Mouse (Mus musculus) forebrain, embryonic 16.5 days (tissue): ENCODE results near the gene Nampt. TPM values are rescaled to one million over a fixed set of nuclear protein-coding genes. Genes with fewer than 3 reads are reported as not detected.
"Not testable (repeated sequence)": the region's sequence is repeated elsewhere in the genome, so short reads cannot be mapped to it uniquely, and the experiment has no call there.

ENCODE experiments used
- ATAC-seq: fragments of 200-750 bp; cut with Nextera tagmentation; 2 replicates; pipeline ENCODE4 v1.8.0; 2017; ENCODE audit warnings: mild to moderate bottlenecking, moderate library complexity
- H3K27ac ChIP-seq: fragments of 300-500 bp; sonication (generic); 2 replicates; pipeline ENCODE4 v1.5.1; 2014; ENCODE audit warnings: low read length, control low read depth
- H3K27me3 ChIP-seq: fragments of 300-500 bp; sonication (generic); replicated peaks from 2 replicates; pipeline ENCODE4 v1.6.1; 2014; ENCODE audit warnings: low read length; ENCODE audit not compliant: control insufficient read depth, insufficient read depth
- H3K36me3 ChIP-seq: fragments of 300-500 bp; sonication (generic); 2 replicates; pipeline ENCODE4 v1.6.1; 2014; ENCODE audit not compliant: control insufficient read depth, insufficient read depth
- H3K4me1 ChIP-seq: fragments of 300-500 bp; sonication (generic); replicated peaks from 2 replicates; pipeline ENCODE4 v1.6.1; 2014; ENCODE audit warnings: low read length; ENCODE audit not compliant: control insufficient read depth, insufficient read depth
- H3K4me2 ChIP-seq: fragments of 300-500 bp; sonication (generic); 2 replicates; pipeline ENCODE4 v1.6.1; 2014; ENCODE audit warnings: mild to moderate bottlenecking, low read length, control low read depth
- H3K4me3 ChIP-seq: fragments of 300-500 bp; sonication (generic); replicated peaks from 2 replicates; pipeline ENCODE4 v1.5.1; 2014; ENCODE audit warnings: mild to moderate bottlenecking, low read length, control low read depth
- H3K9ac ChIP-seq: fragments of 300-500 bp; sonication (generic); replicated peaks from 2 replicates; pipeline ENCODE4 v1.6.1; 2014; ENCODE audit warnings: low read depth, low read length, control low read depth
- H3K9me3 ChIP-seq: fragments of 300-500 bp; sonication (generic); 2 replicates; pipeline ENCODE4 v1.6.1; 2016; ENCODE audit warnings: low read length; ENCODE audit not compliant: control insufficient read depth
- WGBS: fragments of 180-500 bp; shearing (Covaris S2); extraction: QIAGEN DNeasy Blood & Tissue Kit; methylation state at CpG from one replicate; pipeline ENCODE4 v1.1.7; 2014; 5-methylcytosine and 5-hydroxymethylcytosine counted together
- polyA plus RNA-seq: library from polyadenylated mRNA; unstranded; fragments of >200 nt; fragmentation: Nextera tagmentation; extraction: Ambion mirVana; gene quantifications from 2 replicates; pipeline ENCODE4 v1.2.1, GENCODE M21; 2015

Gene Nampt
- polyA plus RNA-seq, 1 experiment from 2014 or later, result 39.4 TPM

- no peak overlapping the region for H3K27ac ChIP-seq
- H3K9me3 ChIP-seq, result no peaks in the 10 kb centered on the region
- no peak overlapping the region for H3K4me3 ChIP-seq
- H3K36me3 ChIP-seq, result no peaks in the 10 kb centered on the region
- no peak for ATAC-seq
- H3K27me3 ChIP-seq, result no peaks in the 10 kb centered on the region
- H3K4me2 ChIP-seq, result no peak overlapping the region
- H3K9ac ChIP-seq, result no peak overlapping the region
- WGBS, result 86% methylated on average over 5 of the region's 5 CpGs
- no peaks in the 10 kb centered on the region for H3K4me1 ChIP-seq
Measured at GRCm38 (mm10) chr12:32889846-32890245, 70.5 kb downstream of the Nampt start.

DNA sequence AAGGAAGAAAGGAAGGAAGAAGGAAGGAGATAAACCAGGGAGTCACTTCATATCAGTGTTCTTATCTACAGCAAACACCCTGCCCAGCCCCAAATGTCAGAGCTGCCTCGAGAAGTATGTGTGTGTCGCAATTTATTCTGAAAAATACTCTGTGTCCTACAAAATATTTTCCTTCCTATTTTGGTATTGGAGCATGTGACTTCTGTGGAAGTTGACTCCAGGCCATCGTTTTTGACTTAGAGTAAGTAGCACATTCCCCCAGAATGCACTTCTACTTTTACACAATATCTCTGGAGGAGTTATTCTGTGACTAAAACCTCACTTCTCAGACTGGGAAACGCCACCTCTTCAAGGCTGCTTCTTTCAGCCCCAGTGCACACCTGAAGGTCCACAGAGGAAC, 71.1 kb downstream of the Nampt start:
- no peak overlapping the region for H3K9ac ChIP-seq
- H3K4me3 ChIP-seq, result no peak overlapping the region
- no peak for ATAC-seq
- H3K27ac ChIP-seq, result no peak overlapping the region
- no peaks in the 10 kb centered on the region for H3K9me3 ChIP-seq
- H3K4me1 ChIP-seq, result no peaks in the 10 kb centered on the region
- WGBS, result 87% methylated on average over 4 of the region's 4 CpGs
- H3K27me3 ChIP-seq, result no peaks in the 10 kb centered on the region
- H3K36me3 ChIP-seq, result no peaks in the 10 kb centered on the region
- H3K4me2 ChIP-seq, result no peak overlapping the region

DNA sequence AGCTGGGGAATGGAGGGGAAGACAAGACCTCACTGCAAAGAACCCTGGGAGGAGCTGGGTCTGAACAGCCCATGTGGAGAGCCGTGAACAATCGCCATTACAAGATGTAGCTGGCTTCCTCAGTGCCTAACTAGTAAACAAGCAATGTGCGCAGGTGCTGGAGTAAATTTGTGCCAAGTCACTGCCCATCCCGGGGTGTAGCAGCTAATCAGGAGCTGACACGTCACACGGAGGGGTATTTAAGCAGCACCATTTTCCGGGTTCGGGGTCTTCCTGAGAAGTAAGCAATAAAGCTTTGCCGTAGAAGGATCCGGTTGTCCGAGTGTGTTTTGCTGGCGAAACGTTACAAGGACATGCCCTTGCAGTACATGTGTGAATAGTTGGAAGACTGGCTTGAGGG, 71.9 kb downstream of the Nampt start:
- not testable (repeated sequence) for H3K9ac ChIP-seq, H3K4me3 ChIP-seq, H3K36me3 ChIP-seq, H3K4me2 ChIP-seq, ATAC-seq, H3K4me1 ChIP-seq, H3K27ac ChIP-seq, H3K27me3 ChIP-seq, H3K9me3 ChIP-seq
- WGBS, result 87% methylated on average over 13 of the region's 13 CpGs

DNA sequence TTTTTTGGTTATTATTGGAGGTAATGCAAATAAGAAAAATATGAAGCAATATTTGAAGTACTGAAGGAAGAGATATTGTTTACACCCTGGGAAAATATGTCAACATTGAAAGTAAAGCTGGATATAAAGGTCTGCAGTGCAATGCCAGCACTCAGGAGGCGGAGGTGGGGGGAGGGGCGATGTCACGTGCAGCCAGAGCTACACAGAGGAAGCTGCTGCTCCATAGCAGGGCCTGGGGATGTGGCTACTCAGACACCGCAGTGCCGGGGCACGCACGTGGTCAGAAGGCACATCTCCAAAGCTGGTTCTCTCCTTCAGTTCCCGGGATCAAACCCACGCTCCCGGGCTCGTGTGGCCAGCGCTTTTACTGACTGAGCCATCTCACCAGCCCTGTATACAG, 73.9 kb downstream of the Nampt start:
- ATAC-seq, result no peak
- Histone ChIP-seq H3K9ac (no peak overlapping the region), H3K27me3 (no peaks in the 10 kb centered on the region), H3K4me2 (no peak overlapping the region), H3K4me3 (no peak overlapping the region), H3K27ac (no peak overlapping the region), H3K4me1 (no peaks in the 10 kb centered on the region), H3K36me3 (no peaks in the 10 kb centered on the region), H3K9me3 (no peaks in the 10 kb centered on the region)
- WGBS, result 44% methylated on average over 12 of the region's 12 CpGs

DNA sequence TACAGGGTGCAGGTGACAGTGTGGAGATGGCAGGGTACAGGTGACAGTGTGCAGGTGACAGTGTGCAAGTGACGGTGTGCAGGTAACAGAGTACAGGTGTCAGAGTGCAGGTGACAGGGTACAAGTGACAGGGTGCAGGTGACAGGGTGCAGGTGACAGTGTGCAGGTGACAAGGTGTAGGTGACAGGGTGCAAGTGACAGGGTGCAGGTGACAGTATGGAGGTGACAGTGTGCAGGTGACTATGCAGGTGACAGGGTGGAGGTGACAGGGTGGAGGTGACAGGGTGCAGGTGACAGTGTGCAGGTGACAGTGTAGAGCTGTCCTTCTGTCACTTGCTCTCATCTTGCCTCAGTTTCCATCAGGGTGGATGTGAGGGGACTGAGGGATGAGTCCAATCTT, 76.5 kb downstream of the Nampt start:
- Histone ChIP-seq H3K4me1 (no peaks in the 10 kb centered on the region), H3K27ac (no peak overlapping the region)

GRCm38 (mm10) chr12:32896496-32896895, 77.2 kb downstream of the Nampt start:
- Histone ChIP-seq H3K36me3 (no peaks in the 10 kb centered on the region), H3K4me2 (no peak overlapping the region), H3K27me3 (no peaks in the 10 kb centered on the region), H3K9me3 (no peaks in the 10 kb centered on the region), H3K9ac (no peak overlapping the region), H3K4me3 (no peak overlapping the region), H3K4me1 (no peaks in the 10 kb centered on the region), H3K27ac (no peak overlapping the region)
- WGBS, result 81% methylated on average over 7 of the region's 7 CpGs
- no peak for ATAC-seq

More for the DNA sequence above, 76.5 kb downstream of the Nampt start:
- Histone ChIP-seq H3K4me2 (no peak overlapping the region), H3K4me3 (no peak overlapping the region), H3K9ac (no peak overlapping the region), H3K27me3 (no peaks in the 10 kb centered on the region), H3K9me3 (no peaks in the 10 kb centered on the region), H3K36me3 (no peaks in the 10 kb centered on the region)
- WGBS, result 87% methylated on average over 1 of the region's 1 CpGs
- 0 out of 2 replicates have a peak, but pooled peaks have one; percentile 7 for ATAC-seq

GRCm38 (mm10) chr12:32897199-32898120, 78.1 kb downstream of the Nampt start:
- Histone ChIP-seq H3K9me3 (no peaks in the 10 kb centered on the region), H3K27ac (no peak overlapping the region), H3K4me3 (no peak overlapping the region), H3K4me1 (no peaks in the 10 kb centered on the region), H3K9ac (no peak overlapping the region), H3K4me2 (no peak overlapping the region), H3K36me3 (no peaks in the 10 kb centered on the region), H3K27me3 (no peaks in the 10 kb centered on the region)
- ATAC-seq, result peak; percentile 73
- 51% methylated on average over 13 of the region's 13 CpGs for WGBS

GRCm38 (mm10) chr12:32901005-32901404, 81.7 kb downstream of the Nampt start:
- WGBS, result 87% methylated on average over 3 of the region's 3 CpGs
- no peaks in the 10 kb centered on the region for H3K27me3 ChIP-seq
- no peak overlapping the region for H3K9ac ChIP-seq
- no peak overlapping the region for H3K4me3 ChIP-seq
- ATAC-seq, result no peak
- H3K36me3 ChIP-seq, result no peaks in the 10 kb centered on the region
- no peak overlapping the region for H3K27ac ChIP-seq
- H3K4me2 ChIP-seq, result no peak overlapping the region
- no peaks in the 10 kb centered on the region for H3K4me1 ChIP-seq
- H3K9me3 ChIP-seq, result no peaks in the 10 kb centered on the region
